Mouse (Mus musculus) kidney, postnatal 0 days (tissue): ENCODE results near the gene Casq2. TPM values are rescaled to one million over a fixed set of nuclear protein-coding genes. Genes with fewer than 3 reads are reported as not detected.

Experiments used
- ATAC-seq: fragments of 200-750 bp; cut with Nextera tagmentation; replicated peaks from 2 replicates; pipeline ENCODE4 v1.8.0; 2017; ENCODE audit warnings: low read depth, moderate number of reproducible peaks, moderate TSS enrichment, moderate library complexity; ENCODE audit not compliant: low FRiP score
- DNase-seq: peaks from one replicate; pipeline ENCODE4 v3.0.0-alpha.2; 2016; ENCODE audit warnings: low spot score
- H3K27ac ChIP-seq: fragments of 300-500 bp; sonication (generic); 2 replicates; pipeline ENCODE4 v1.5.1; 2014; ENCODE audit warnings: mild to moderate bottlenecking
- H3K27me3 ChIP-seq: fragments of 300-500 bp; sonication (generic); 2 replicates; pipeline ENCODE4 v1.6.1; 2014; ENCODE audit warnings: low read length, mixed read lengths; ENCODE audit not compliant: insufficient read depth
- H3K36me3 ChIP-seq: fragments of 300-500 bp; sonication (generic); 2 replicates; pipeline ENCODE4 v1.6.1; 2014; ENCODE audit warnings: low read length, mixed read lengths; ENCODE audit not compliant: insufficient read depth
- H3K4me1 ChIP-seq: fragments of 300-500 bp; sonication (generic); replicated peaks from 2 replicates; pipeline ENCODE4 v1.6.1; 2014; ENCODE audit warnings: antibody characterized with exemption, low read length, mixed read lengths; ENCODE audit not compliant: insufficient read depth
- H3K4me2 ChIP-seq: fragments of 300-500 bp; sonication (generic); 2 replicates; pipeline ENCODE4 v1.6.1; 2014; ENCODE audit warnings: mild to moderate bottlenecking, low read length, moderate library complexity, mixed read lengths
- H3K4me3 ChIP-seq: fragments of 300-500 bp; sonication (generic); replicated peaks from 2 replicates; pipeline ENCODE4 v1.5.1; 2014; ENCODE audit warnings: low read depth, low read length
- H3K9ac ChIP-seq: fragments of 300-500 bp; sonication (generic); 2 replicates; pipeline ENCODE4 v1.6.1; 2014; ENCODE audit warnings: low read depth, low read length
- H3K9me3 ChIP-seq: fragments of 300-500 bp; sonication (generic); replicated peaks from 2 replicates; pipeline ENCODE4 v1.6.1; 2016; ENCODE audit warnings: low read length, inconsistent platforms, mixed read lengths
- CTCF ChIP-seq: IDR thresholded peaks from 2 replicates; pipeline ENCODE4 v1.5.1; 2016; ENCODE audit warnings: antibody characterized with exemption, low read depth, mild to moderate bottlenecking, moderate library complexity
- whole genome bisulfite sequencing: fragments of 180-500 bp; shearing (Covaris S2); extraction: QIAGEN DNeasy Blood & Tissue Kit; methylation state at CpG from one replicate; pipeline ENCODE4 v1.1.7; 2014; 5-methylcytosine and 5-hydroxymethylcytosine counted together
- polyA plus RNA-seq: library from polyadenylated mRNA; unstranded; fragments of >200 nt; fragmentation: Nextera tagmentation; extraction: Ambion mirVana; gene quantifications from 2 replicates; pipeline ENCODE4 v1.2.1, GENCODE M21; 2015

The Casq2 gene
- polyA plus RNA-seq, 1 experiment from 2014 or later, result 0.47 TPM

- Histone ChIP-seq H3K4me3 (no peak overlapping the region), H3K27ac (no peak overlapping the region), H3K36me3 (no peaks in the 10 kb centered on the region), H3K4me2 (no peak overlapping the region), H3K9me3 (no peaks in the 10 kb centered on the region), H3K4me1 (no peaks in the 10 kb centered on the region), H3K9ac (no peak overlapping the region), H3K27me3 (no peaks in the 10 kb centered on the region)
- DNase-seq (no peak), ATAC-seq (no peak)
- WGBS, result 38% methylated on average over 8 of the region's 8 CpGs
- no peak for TF ChIP-seq CTCF
These were observed 23.6 kb upstream of the Casq2 start for GRCm38 (mm10) chr3:102062671-102063010.

GRCm38 (mm10) chr3:102063273-102064120 lies 22.7 kb upstream of the Casq2 start:
- DNase-seq, result no peak
- Histone ChIP-seq H3K4me2 (no peak overlapping the region), H3K27me3 (no peaks in the 10 kb centered on the region), H3K9ac (no peak overlapping the region), H3K27ac (no peak overlapping the region), H3K9me3 (no peaks in the 10 kb centered on the region), H3K36me3 (no peaks in the 10 kb centered on the region), H3K4me3 (no peak overlapping the region), H3K4me1 (no peaks in the 10 kb centered on the region)
- 76% methylated on average over 10 of the region's 10 CpGs for WGBS
- no peak for ATAC-seq
- no peak for TF ChIP-seq CTCF

- WGBS, result 72% methylated on average over 6 of the region's 6 CpGs
- Histone ChIP-seq H3K4me3 (no peak overlapping the region), H3K4me2 (no peak overlapping the region), H3K4me1 (no peaks in the 10 kb centered on the region), H3K27ac (no peak overlapping the region), H3K36me3 (no peaks in the 10 kb centered on the region), H3K9me3 (no peaks in the 10 kb centered on the region), H3K9ac (no peak overlapping the region), H3K27me3 (no peaks in the 10 kb centered on the region)
- no peak for ATAC-seq
- no peak for DNase-seq
- TF ChIP-seq CTCF, result no peak
These were observed 21.6 kb upstream of the Casq2 start for GRCm38 (mm10) chr3:102064566-102064965.

GRCm38 (mm10) chr3:102067306-102067705 lies 18.9 kb upstream of the Casq2 start:
- Histone ChIP-seq H3K4me1 (no peaks in the 10 kb centered on the region), H3K9me3 (no peaks in the 10 kb centered on the region), H3K36me3 (no peaks in the 10 kb centered on the region), H3K4me3 (no peak overlapping the region), H3K9ac (no peak overlapping the region), H3K27me3 (no peaks in the 10 kb centered on the region), H3K27ac (no peak overlapping the region), H3K4me2 (no peak overlapping the region)
- 75% methylated on average over 1 of the region's 1 CpGs for WGBS
- ATAC-seq (no peak), DNase-seq (no peak)
- TF ChIP-seq CTCF, result no peak

- DNase-seq, result no peak
- no peak overlapping the region for H3K9ac ChIP-seq
- H3K4me3 ChIP-seq, result no peak overlapping the region
- no peaks in the 10 kb centered on the region for H3K4me1 ChIP-seq
- H3K27ac ChIP-seq, result no peak overlapping the region
- no peak overlapping the region for H3K4me2 ChIP-seq
- no peaks in the 10 kb centered on the region for H3K36me3 ChIP-seq
- H3K27me3 ChIP-seq, result no peaks in the 10 kb centered on the region
- no peak for ATAC-seq
- no peaks in the 10 kb centered on the region for H3K9me3 ChIP-seq
- WGBS, result 90% methylated on average over 2 of the region's 2 CpGs
- TF ChIP-seq CTCF, result no peak
These were observed 18.4 kb upstream of the Casq2 start for GRCm38 (mm10) chr3:102067861-102068260.

GRCm38 (mm10) chr3:102069260-102069659 lies 17.0 kb upstream of the Casq2 start:
- H3K4me3 ChIP-seq, result no peak overlapping the region
- H3K27me3 ChIP-seq, result no peaks in the 10 kb centered on the region
- no peak for DNase-seq
- H3K4me2 ChIP-seq, result no peak overlapping the region
- ATAC-seq, result no peak
- H3K36me3 ChIP-seq, result no peaks in the 10 kb centered on the region
- WGBS, result 68% methylated on average over 4 of the region's 4 CpGs
- no peak for TF ChIP-seq CTCF
- no peaks in the 10 kb centered on the region for H3K4me1 ChIP-seq
- H3K9ac ChIP-seq, result no peak overlapping the region
- no peaks in the 10 kb centered on the region for H3K9me3 ChIP-seq
- H3K27ac ChIP-seq, result no peak overlapping the region

GRCm38 (mm10) chr3:102069686-102070085 lies 16.5 kb upstream of the Casq2 start:
- H3K9ac ChIP-seq, result no peak overlapping the region
- no peaks in the 10 kb centered on the region for H3K4me1 ChIP-seq
- H3K27ac ChIP-seq, result no peak overlapping the region
- no peaks in the 10 kb centered on the region for H3K36me3 ChIP-seq
- no peak overlapping the region for H3K4me2 ChIP-seq
- H3K27me3 ChIP-seq, result no peaks in the 10 kb centered on the region
- no peak for TF ChIP-seq CTCF
- no peaks in the 10 kb centered on the region for H3K9me3 ChIP-seq
- WGBS, result 75% methylated on average over 5 of the region's 5 CpGs
- no peak for DNase-seq
- no peak overlapping the region for H3K4me3 ChIP-seq
- ATAC-seq, result no peak
